Mouse (Mus musculus) left cerebral cortex, postnatal 25 days (tissue): ENCODE data around the gene Ldlrad3. TPM values are rescaled to one million over a fixed set of nuclear protein-coding genes. Genes with fewer than 3 reads are reported as not detected.

Experiments
- DNase-seq, 2 experiments: peaks; one replicate each; pipeline ENCODE4 v3.0.0; 2022; ENCODE audit warnings: low spot score in 2 of 2, mixed read lengths in 1 of 2
- intact Hi-C: fragments of 180-260 bp; cut with DNase I; formaldehyde crosslinking; loops from one replicate; pipeline ENCODE4 v1.15.1; 2025
- total RNA-seq, 2 experiments: library from RNA; stranded (reverse); gene quantifications; 2 replicates each; pipeline ENCODE4 v1.2.3; 2021

Gene Ldlrad3
- total RNA-seq, 2 experiments from 2014 or later = 8.1 to 8.6 TPM

DNA sequence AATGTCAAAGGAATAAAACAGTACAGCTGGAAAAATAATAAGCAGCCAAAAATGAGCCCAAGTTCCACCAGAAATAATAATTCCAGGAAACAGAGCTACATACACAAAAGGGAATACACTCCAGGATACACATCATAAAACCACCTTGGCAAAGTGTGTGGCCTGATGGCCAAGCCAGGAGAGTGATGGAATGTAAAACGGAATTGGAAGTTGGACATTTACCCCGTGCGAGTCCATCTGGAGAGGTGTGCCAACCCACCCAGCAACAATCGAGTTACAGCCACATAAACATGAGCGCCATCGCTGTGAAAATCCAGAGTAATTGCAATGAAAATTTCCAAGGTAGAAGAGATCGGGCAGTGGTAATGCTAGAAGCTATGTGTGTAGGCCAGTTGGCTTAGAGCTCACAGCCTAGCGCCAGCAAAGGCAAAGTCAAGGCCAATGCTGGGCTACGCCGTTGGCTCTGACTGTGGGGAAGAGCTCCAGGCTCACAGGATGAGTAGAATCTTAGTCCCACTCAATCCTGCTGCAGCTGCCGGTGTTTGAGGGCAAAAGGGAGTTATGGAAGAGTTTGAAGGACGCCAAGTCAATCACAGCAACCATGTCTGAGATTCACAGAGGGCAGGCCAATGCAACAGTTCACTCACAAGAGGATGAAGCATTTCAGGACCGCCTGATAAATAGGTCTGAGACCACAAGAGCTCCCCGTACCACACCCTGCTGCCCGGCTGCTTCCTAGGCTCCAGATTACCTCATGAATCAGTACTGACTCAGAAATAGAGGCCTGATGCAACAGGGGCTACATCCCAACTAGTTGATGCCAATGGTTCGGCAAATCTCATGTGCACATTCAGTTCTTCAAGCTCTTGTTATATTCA, 7.0 kb upstream of the Ldlrad3 start:
- intact Hi-C loops = no loop called here
- DNase-seq = no peak

DNA sequence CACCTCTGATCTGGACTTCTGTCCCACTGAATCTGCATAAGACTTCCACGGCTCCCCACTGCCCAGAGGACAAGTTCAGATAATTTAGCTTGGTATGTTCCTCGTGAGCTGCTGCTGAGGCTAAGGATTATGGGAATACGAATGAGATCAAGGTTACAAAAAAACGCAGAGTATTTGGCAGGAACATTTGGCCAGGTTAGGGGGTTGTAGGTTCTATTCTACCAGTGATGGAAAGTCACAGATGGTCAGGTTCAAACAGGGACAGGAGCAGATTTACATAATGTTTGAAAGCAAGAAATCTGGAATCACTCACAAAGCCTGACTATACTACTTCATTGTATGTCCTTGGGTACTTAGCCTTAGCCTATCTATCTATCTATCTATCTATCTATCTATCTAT, 5.6 kb upstream of the Ldlrad3 start:
- intact Hi-C loops = no loop called here
- DNase-seq = no peak

DNA sequence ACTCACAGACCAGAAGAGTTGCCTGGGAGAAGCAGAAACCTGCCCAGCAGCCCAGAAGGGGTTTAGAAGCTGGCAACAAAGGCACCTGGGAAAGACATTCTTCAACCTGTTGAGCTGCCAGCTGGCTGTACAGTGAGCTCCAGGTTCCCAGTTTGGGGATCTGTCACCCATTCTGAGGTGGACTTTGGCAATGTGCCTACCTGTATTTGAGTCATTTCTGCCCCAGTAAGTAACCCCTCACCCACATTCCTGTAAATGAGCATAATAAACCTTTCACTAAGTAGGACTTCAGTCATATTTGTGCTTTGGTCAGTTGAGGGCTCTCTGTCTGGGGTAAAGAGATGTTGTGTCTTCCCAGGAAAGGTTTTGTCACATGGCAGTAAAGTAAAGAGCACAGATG, 4.8 kb upstream of the Ldlrad3 start:
- intact Hi-C loops = no loop called here
- no peak for DNase-seq

DNA sequence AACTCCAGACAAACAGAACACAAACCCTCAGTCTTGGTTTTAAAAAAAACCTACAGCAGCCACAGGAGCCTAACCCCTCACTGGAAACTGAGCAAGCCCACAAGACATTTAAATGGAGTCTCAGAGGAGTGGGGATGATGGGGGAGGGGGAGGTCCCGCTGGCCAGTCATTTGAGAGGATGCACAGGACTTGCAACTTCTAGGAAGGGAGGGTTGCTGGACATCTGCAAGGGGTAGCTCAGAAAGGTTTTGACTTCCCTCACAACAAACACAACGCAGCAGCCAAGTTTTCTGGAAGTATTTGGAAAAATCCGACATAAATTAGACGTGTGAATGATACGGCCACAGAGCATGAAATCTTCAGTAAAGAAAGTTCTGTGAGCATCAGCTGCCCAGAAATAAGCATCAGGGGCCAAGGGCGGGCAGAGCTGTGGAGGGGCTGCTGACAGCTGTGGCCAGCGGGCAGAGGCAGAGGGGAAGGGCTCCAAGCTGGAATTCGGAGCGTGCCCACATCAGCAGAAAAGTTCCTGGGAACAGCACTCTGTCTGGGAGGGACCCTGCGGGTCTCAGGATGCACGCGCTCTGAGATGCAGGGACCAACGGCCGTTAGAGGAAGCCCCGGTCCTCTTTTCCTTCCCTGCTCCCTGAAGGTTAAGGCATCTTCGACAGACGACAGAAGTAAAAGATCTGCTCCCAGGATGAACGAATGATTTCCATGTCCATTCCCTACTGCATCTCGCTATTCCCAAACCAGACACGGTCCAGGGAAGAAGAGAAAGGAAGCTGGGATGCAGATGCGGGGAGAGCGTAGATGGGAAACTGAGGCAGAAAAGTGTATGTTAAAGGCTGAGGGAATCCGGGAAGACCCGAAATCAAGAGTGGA, 875 bp downstream of the Ldlrad3 start:
- DNase-seq = no peak
- intact Hi-C loops = loop anchor here (5.0 kb wide), 3 partner anchors 67 to 267 kb away; partner anchors contain the start of gene Fjx1

DNA sequence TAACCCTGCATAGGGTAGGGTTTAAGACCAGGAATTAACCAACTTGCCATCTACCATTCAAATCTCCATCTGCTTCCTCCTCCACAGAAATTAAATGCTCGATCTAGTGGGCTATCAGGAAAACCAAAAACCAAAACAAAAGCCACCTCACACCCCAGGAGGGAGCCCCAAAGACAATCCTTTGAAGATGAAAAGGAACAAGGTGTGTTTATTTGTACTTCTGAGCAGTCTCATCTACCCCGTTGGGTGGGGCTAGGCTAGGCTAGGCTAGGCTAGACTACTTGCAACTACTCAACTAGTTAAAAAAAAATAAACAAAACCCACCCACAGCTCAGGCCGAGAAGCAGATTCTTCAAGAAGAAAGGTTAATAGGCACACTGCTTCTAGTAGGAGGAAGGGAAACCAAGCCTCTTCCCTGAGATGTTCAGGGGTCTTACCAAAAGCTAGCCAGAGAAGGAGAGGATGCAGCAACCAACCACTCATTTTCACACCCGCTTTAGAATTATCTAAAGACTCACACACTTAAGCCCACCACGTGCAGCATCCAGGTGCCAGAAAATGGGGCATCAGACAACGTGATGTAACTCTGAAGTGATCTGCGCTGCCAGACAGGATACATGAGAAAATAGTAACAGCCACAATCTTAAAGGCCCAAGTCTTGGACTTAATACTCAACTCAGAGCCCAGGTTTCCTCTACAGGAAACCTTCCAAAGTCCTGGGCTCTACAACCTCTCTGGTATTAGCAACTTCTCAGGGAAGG, 2.3 kb downstream of the Ldlrad3 start:
- no peak for DNase-seq

DNA sequence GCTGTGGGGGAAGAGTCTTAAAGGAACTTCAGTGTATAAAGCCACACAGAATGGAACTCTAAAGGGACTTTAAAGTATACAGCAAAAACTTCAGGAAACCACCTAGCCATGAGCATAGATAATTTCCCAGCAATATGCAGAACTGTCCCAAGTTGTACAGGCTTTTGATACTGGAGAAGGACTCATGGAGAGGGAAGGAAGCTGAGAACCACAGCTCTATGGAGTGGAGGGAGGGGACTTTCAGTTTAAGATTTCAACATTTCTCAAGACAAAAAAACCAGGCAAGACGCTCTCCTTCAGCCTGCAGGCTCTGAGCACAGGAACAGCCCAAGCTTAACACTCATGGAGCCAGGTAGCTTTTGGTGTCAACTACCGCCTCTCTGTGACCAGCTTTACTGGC, 4.7 kb downstream of the Ldlrad3 start:
- intact Hi-C loops = no loop called here
- no peak for DNase-seq

More for the DNA sequence above, 2.3 kb downstream of the Ldlrad3 start:
- intact Hi-C loops = no loop called here

DNA sequence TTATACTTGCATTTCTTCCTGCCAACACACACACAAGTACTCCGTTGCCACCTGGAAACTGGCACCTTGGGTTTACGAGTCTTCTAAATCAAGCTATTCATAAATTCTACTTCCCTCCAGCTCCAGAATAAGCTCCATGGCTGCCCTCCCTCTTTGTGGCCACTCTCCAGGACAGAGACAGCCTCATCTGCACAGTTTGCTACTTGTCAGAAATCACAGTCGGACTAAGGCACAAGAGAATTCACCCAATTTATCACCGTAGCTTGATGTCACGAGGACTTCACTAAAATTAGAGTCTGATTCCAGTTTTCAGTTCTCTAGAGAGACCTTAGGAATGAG, 9.8 kb downstream of the Ldlrad3 start:
- intact Hi-C loops = no loop called here

DNA sequence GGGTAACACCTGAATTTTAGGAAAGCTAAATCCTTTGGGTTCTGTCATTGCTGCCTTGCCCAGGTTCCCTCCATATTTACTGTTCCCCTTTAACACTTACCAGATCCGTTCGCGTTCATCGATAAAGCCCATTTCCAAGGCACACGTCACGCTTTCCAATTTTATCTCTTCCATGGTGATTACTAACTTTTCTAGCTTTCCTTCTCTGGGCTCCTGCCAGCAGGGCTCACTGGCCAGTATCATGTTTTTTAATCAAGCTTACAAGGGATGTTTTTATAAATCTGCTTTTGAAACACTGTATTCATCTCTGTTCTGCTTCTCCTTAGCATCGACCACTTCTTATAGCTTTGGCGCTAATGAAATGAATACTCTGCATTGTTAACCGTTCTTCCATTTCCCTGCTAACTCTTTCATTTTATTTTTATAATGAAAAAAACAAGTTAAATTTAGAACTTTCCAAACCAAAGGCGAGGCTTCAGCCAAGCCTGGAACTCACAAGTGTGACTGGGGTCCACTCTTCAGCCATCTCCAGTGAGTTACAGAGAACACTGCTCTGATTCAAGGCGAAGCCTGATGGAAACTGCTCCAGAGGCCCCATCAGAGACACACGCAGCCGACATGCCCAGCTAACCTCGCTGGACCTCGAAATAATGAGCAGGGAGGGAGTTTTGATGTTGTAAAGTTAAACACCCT, 10.3 kb downstream of the Ldlrad3 start:
- intact Hi-C loops = no loop called here
- no peak for DNase-seq

More for the DNA sequence above, 9.8 kb downstream of the Ldlrad3 start:
- no peak for DNase-seq

DNA sequence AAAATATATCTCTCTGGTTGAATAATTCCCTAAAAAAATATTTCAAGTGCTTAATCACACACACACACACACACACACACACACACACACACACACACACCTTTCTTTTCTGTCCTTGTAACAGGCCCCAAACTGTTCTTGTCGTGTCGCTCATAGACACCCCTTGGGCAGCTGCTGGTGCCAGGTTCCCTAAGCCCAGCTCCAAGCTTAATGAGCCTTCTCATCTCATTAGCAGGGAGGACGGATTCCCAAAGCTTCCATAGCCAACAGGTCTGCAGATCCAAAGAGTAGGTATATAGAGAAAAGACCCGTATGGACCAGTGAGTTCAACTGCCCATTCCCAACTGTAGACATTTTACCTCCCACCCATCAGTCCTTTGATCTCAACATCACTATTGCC, 13.7 kb downstream of the Ldlrad3 start:
- no peak for DNase-seq
- intact Hi-C loops = no loop called here

DNA sequence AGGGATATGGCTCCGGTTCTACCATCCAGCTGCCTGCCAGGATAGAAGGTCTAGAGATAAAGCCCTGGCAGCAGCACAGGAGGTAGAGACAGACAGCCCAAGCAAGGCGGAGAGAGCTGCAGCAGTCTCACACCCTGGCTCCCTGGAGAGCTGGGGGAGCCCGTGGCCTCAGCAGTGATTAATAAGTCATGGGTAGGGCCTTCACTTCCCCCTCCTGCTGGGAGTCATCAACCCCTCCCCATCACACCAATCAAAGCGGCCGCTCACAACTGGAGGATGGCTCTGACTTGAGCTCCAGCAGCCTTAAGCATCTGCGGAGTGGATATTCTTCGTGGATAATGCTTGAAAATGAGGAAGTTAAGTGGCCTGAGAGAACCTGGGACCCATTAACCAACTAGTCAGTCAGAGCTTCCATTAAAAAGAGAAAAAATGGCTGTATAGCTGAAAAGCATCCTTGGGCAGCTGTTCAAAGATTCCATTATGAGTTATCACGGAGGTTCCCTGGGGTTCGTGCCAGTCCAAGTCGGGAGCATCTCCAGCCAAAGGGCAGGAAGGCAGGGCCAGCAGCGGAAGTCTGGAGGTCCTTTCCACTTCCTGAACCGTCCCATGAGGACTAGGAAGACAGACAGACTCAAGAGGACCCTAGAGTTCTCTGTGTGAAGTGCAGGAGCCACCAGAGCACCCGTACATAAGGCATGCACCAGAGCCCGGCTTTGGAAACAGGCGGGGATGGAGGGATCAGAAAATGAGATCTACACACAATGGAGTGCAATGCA, 19.4 kb downstream of the Ldlrad3 start:
- intact Hi-C loops = no loop called here

DNA sequence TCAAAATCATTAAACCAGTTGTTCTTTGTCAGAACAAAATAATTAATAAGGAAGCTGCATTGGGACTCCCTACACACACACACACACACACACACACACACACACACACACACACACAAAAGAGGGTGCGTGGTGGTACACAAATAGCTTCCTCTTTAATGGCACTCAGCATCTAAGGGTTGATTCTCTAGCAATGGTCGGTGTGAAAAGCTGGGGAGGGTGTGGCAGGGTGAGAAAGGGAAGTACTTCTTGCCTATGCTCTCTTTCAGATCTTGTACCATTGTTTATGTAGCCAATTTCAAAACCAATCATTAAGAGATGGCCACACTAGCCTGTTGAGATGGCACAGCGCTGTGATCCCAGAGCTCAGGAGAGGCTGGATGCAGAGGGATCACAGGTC, 23.1 kb downstream of the Ldlrad3 start:
- no peak for DNase-seq
- intact Hi-C loops = no loop called here

More for the DNA sequence above, 19.4 kb downstream of the Ldlrad3 start:
- DNase-seq = no peak

DNA sequence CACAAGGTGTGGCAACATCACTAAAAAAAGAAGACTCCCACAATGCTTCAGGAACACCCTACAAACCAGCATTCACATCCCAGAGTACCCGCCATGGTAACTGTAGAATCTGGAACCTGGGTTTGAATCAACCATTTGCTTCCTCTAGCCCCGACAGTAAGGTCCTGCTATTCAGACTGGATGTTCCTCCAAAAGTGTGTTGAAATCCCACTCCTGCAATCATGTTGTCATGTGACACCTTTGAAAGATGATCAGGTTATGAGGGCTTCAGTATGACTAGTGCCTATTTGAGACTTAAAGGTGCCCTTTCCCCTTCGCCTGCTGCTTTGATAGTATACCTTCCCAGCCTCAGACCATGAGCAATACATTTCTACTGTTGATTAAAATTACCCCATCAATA, 28.6 kb downstream of the Ldlrad3 start:
- DNase-seq = no peak
- intact Hi-C loops = no loop called here

DNA sequence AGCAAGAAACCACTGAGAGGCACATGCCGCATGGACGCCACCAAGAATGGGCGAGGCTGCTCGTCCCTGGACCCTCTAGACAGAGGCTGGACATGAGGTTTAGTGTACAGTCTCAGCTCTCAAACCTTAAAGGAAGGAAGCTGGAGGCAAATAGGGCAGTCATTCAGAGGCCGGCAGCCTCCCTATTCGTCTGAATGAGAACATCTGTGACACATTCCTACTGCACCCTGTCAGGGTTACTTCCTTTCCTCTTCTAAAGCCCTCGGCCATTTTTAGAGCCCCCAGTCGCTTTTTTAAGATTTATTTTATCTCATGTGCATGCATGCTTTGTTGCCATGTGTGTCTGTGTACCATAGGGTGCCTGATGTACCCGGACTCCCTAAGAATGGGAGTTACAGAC, 29.2 kb downstream of the Ldlrad3 start:
- DNase-seq = no peak
- intact Hi-C loops = no loop called here

DNA sequence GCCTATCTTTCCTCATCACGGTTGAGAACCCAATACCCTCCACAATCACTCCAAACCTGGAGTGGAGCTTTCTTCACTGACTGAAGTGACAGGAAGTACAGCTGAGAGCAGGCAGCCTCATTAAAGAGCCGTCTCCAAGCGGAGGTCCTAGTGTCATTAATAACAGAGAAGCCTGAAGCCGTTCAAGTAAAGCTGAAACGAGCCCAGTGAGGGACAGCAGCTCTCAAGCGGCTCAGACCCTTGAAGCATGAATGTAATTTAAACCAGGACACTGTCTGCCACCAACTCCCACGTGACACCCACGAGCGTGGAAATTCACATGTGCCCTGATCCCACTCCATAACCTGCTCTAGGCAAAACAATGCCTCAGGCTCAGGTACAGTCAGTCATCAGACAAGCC, 29.7 kb downstream of the Ldlrad3 start:
- DNase-seq = no peak
- intact Hi-C loops = no loop called here

DNA sequence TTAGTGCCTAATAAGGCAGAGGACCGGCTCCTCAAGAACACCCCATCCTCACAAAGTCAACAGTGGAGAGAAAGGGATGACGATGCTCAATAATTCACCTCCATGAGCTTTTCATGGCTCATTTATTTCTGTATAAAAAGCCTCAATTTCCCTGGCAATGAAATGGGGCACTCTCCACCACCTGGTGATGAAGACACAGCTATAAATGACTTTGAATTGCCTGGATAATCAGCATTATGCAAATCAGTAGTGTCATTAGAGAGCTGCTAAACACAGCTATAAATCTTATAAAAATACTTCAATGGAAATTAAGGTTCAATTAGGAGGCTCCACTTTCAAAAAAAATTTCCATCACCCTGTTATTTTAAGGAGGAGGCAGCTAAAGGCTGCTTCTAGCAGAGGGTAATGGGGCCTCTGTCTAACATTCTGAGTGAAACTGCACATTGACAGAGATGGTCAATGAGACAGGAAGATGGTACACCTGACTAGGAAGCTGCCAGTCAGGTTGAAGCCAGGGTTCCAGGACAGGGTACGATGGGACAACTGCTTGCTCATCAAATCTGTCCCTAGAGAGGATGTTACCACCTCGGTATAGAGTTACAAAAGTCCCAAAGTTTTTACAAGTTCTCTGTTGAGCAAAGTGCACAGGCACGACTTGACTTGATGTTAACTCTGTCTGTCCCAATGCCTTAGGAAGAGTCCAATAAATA, 30.7 kb downstream of the Ldlrad3 start:
- no peak for DNase-seq
- intact Hi-C loops = no loop called here

DNA sequence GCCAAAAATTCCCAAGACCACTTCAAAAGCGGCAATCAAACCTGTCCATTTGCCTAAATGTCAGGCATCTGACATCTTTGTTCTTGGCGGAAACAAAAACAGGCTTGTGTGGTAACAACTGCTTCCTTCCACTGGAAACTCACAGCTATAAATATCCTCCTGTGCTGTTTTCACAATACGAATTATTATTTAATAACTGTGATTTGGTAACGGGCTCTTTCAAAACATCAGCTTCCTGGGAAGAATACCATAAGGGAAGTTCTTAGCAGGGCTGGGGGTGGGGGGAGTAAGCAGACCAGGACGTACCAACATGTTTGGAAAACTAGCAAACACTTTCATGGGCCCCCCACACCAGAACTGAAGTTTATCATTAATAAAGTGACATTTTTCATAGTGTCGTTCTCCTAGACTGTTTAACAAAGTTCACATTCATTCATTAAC, 31.4 kb downstream of the Ldlrad3 start:
- DNase-seq = no peak
- intact Hi-C loops = no loop called here

DNA sequence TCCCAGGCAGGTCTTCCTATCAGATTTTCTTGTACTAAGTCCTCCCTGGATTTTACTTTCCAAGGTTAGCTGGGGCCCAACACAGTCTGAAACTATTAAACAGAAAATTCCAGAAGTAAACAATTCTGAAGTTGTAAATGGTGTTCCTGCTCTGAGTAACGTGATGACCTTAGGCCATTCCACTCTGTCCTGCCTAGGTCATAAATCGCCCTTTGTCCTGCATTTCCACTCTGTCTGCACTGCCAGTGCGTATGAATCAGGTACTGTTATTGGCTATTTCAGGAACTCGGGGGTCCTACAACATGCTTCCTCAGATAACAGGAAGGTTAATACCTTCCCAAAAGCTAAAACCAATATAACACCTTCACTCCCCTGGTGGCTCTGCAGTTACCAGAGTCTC, 31.9 kb downstream of the Ldlrad3 start:
- intact Hi-C loops = no loop called here
- DNase-seq = no peak

DNA sequence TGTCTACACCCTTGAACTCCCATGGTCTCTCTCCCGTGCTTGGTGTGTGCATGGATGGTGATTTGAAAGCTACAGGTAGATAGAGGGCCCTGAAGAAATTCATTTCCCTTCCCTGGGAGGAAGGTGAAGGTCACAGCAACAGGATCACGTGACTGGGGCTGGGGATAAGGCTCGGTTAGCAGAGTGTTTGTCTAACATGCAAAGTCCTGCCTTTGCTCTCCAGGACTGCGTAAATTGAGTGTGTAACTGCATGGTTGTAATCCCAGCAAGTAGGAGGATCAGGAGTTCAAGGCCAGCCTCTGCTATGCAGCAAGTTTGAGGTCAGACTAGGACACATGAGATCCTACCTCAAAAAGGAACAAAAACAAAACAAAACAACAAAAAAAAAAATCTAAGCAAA, 32.7 kb downstream of the Ldlrad3 start:
- no peak for DNase-seq

More for the DNA sequence above, 32.7 kb downstream of the Ldlrad3 start:
- intact Hi-C loops = no loop called here
